Mouse (Mus musculus) urinary bladder, postnatal 25 days (tissue): ENCODE data around the gene Chaf1b.

ENCODE experiments used
- DNase-seq: peaks from one replicate; pipeline ENCODE4 v3.0.0; 2022; ENCODE audit warnings: low spot score

Chaf1b gene

DNA sequence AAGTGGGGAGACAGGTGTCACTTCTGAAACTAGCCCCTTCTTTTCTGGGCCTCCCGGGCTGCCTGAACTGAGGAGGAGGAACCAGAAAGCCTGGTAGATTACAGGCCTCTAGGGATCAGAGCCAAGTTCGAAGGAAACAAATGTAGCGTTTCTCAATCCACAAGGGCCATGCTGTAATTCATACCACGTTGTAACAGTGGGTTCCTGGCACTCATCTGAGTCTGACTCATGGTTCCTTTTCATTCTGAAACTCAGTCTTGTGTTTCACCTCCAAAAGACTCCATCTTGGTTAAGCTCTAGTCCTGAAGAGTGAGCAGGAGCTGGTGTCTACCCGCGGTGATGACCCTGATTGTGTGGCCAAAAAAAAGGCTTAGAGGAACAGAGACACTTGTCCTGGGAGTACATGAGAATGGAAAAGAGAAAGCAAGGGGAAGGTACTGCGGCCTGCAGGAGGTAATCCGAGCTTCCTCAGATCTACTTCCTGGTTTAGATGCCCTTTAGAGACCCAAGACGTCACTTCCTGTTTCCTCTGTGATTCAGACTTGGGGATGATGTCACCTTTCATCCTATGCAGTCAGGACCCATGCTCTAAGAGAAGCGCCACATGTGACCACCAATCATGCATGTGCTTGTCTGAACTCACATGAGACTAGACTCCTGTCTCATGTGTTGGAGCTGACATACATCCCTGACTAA lies 30.3 kb downstream of the Chaf1b start:
- no peak for DNase-seq

DNA sequence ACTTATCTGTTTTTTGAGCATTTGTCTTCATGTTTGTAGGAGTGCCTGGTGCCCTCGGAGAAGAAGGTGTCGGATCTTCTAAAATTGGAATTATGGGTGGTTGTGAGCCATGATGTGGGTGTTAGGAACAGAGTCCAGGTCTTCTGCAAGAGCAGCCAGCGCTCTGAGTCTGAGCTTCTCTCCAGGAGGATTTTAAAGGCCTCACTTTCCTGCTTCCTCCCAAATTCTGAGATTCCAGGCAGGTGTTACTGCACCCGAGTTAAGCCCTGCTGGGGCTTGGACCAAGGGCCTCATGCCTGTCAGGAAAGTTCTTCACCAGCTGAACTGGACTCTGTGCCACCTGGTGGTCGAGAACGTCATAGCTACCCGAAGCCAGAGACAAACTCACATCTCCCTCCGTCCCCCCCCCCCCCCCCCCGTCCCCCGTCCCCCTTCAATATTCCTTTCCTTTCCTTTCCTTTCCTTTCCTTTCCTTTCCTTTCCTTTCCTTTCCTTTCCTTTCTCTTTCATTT lies 31.7 kb downstream of the Chaf1b start:
- no peak for DNase-seq

DNA sequence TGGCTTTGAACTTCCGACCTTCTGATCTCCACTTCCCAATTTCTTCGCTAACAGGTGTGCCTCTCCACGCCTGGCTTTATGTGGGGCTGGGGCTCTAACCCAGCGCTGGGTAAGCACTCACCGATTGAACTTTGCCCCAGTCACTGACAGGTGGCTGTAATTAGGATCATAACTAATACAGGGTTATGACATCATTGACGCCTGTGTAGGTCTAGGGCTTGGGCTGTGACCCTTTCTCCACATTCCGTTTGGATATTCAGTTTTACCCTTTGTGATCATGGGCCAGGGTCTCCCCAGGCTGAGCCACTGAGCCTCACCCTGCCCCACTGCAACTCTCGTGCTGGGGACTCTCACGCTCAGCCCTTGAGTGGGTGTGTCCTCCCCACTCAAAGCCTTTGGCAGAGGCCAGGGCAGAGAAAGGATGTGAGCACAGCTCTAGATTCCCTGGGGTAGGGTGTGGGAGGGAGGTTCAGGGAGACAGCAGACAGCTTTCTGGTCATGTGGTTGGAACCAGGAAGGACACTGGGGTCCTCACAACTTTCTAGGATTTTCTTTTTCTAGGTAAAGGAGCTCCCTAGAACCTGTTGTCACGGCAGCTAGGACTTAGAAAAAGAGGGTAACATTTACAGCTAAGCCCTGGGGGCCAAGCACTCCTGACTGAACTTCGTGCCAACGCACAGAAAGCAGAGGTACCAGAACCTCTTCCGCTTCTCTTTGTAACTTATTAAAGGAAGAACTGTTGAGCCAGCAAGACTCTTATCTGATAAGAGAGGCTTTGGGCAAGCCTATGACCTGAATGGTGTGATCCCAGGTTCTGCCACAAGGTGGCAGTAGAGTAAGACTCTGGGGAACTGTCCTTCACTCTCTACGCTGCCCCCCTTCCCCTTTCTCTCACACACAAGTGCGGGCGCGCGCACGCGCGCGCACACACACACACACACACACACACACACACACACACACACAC lies 34.3 kb downstream of the Chaf1b start:
- DNase-seq: peak; percentile 84

- DNase-seq: no peak
Measured at GRCm38 (mm10) chr16:93918679-93919060, 35.0 kb downstream of the Chaf1b start.

DNA sequence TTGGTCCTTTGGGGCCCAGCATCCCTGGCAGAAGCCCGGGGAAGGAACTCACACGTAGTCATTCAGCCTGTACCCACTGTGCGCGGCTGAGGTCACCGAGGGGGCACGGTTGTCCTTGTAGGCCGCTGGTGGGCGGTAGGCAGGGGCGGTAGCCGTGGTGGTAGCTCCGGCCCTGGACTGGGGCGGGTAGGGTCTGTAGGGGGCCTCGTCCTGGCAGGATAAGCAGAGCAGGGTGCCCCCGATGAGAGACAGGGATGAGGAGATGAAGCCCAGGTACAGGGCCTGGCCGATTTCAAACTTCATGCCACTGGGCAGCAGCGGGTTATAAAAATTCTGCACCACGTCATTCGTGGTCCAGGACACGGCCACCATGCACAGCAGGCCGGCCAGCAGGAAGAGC lies 35.5 kb downstream of the Chaf1b start:
- DNase-seq: no peak

DNA sequence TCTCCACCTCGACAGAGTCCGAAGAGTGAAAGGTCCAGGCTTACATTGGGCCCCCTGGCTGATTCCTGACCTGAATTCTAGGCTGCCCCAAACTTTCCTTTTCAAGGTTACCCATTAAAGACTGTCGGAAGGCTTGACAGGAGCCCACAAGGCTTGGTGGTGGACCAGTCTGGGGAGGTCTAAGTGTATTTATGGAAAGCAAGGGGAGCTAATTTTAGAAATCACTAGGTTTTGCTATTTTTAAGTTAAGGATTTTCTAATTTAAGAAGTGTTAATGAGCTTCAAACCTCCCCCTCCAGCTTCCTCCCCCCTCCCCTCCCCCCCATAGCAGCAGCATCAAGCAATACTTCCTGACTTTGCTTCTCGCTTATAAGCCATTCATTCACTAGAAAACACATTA lies 37.0 kb downstream of the Chaf1b start:
- DNase-seq: no peak

GRCm38 (mm10) chr16:93922835-93923389 lies 39.2 kb downstream of the Chaf1b start:
- DNase-seq: no peak

DNA sequence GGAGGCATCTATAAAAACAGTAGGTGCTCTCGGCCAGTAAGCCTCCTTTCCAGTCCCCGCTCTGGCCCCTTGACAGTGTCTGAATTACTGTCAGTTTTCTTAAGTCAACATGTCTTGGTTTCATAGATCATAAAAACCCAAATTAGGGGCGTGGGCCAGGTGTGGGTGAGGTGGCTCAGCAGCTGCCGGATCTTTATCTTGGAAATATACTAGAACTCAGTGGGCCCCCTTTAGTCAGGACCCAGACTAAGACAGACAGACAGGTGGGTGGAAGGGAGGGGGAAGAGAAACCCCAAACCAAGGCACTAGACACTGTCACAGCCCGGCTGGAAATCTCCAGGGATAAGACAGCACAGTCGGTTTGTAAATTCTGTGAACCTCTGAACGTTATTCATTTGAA lies 40.1 kb downstream of the Chaf1b start:
- no peak for DNase-seq

GRCm38 (mm10) chr16:93925684-93926247 lies 42.1 kb downstream of the Chaf1b start:
- no peak for DNase-seq

DNA sequence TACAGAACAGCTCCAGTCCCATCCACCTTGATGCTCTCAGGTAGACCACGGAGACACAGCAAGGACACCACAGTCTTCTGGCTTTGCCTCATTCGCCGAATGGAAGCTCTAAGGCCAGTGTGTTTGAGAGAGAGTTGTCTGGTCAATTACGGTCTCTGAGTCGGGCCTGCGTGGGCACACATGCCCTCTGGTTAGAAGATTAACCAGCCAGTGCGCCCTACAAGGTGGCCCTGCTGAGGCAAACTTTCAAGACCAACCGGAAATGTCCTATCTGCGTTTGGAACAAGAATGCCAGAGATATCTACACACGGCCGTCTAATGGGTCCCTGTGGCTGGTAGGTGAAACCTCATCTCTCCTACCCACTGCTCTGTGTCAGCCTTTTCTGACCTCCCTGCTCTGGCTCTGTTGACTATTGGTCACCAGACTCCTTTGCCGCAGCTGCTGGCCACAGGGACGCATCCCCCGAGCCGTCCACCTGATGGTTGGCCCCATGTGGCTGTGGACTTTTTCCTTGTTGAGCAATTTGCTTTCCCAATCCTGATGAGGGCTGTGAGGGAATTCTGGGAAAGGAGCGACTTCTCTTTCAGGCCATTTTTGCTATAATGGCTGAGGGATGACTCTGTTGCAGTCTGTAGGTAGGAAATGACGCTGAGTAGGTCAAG lies 45.8 kb downstream of the Chaf1b start:
- DNase-seq: no peak

DNA sequence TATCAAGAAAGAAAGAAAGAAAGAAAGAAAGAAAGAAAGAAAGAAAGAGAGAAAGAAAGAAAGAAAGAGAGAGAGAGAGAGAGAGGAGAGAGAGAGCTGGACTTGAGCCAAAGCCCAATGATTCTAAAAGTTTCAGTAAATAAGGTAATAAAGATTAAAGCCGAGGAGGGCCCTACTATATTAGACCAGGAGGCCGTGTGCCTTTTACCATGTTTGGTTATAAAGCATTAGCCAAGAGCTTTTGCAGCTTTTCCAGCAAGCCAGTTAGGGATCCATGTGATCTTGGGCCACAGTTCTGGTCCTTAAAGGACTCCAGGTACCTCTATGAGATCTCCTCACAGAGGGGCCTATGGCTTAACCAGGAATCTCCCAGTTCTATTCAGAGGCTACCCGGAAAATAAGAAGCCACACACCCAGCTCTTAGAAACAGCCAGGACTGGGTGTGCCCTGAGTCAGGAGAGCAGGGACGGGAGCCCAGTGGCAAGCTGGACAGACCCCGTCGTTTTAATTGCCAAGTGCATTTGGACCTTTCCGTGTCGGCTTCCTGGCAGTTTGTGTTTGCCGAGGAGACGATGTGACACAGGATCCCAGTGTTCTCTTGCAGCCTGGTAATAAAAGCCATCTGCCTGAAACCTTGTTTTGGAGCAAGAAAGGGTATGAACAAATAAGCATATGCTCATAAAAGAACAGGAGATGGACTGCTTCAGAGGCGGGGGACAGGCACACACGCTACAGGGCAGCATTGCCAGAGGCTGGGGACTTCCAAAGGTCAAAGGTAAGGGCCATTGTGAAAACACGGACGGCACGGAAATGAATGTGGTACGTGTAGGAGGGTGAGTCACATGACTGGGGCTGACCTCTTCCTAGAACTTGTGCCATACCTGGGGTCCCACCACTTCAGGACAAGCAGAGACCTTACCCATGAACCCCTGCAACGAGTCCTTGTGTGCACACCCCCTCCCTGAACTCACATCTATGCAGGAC lies 48.8 kb downstream of the Chaf1b start:
- no peak for DNase-seq

DNA sequence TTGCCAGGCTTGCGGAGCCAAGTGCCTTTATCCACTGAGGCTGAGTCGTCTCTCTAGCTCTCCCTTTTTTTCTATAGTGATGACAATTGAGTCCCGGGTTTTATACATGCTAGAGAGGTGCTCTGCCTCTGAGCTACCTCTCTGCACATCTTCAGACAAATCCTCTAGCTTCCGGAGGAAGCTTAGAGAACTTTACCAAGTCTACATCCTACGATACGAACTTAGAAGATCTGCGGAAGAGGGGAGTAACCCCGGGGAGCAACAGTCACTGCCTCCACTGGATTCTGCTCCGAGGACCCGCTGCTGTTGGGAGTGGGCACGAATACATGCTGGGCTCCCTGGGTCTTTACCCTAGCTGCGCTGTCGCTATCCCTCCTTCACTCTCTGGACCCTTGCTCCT lies 50.9 kb downstream of the Chaf1b start:
- DNase-seq: no peak

GRCm38 (mm10) chr16:93935009-93935408 lies 51.3 kb downstream of the Chaf1b start:
- no peak for DNase-seq

- DNase-seq: peak; percentile 75
Measured at GRCm38 (mm10) chr16:93938400-93938846, 54.7 kb downstream of the Chaf1b start.

GRCm38 (mm10) chr16:93939961-93940360 lies 56.3 kb downstream of the Chaf1b start:
- DNase-seq: no peak

DNA sequence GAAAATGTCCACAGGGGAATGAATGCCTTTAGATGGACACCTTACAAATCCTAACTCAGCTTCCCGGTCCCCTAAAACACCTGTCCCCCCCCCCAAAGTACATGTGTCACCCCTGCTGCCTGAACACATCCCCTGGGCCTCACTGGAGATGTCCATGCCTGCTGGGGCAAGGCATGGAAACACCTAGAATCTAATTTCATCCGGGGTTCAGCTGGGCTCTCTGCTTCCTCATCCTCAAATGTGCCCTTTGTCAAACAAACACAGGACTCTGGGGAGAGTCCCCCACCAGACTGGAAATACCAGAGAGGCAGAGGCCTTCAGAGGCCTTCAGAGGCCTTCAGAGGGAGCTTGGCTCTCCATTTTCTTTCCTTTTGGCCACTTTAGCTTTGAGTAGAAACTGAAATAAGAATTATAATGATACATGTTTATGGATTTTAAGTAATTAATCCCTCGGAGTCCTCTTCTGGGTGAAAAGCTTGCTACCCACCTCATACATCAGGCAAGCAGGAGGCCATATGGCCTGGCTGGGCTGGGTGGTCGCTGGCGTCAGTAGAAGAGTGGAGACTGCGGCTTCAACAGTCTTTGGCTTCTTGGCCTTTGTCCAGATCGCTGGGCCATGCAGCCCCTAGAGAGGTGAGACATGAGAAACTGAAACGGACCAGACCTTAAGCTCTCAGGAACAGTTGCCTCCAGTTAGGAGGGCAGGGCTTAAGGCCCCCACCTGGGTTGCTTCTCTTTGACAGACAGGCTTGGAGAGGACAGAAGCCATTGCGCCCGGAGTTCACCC lies 58.3 kb downstream of the Chaf1b start:
- DNase-seq: no peak

- no peak for DNase-seq
Measured at GRCm38 (mm10) chr16:93942796-93943502, 59.2 kb downstream of the Chaf1b start.

DNA sequence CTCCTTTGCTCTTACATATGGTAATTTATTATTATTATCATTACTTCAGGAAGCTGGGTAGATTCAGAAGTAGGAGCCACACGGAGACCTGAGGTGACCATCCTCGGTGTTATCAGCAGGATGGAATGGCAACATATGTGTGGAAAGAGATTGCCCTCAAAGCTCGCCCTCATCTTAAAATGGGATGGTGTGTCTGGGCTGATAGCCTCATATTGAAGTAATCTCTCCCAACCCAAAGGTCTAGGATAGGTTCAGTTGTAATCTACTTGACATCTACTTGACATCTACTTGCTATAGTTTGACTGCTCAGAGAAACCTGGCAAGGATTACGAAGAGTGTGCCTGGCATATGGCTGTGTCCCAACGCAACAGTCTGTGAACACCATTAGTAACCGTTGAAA lies 60.6 kb downstream of the Chaf1b start:
- DNase-seq: no peak

DNA sequence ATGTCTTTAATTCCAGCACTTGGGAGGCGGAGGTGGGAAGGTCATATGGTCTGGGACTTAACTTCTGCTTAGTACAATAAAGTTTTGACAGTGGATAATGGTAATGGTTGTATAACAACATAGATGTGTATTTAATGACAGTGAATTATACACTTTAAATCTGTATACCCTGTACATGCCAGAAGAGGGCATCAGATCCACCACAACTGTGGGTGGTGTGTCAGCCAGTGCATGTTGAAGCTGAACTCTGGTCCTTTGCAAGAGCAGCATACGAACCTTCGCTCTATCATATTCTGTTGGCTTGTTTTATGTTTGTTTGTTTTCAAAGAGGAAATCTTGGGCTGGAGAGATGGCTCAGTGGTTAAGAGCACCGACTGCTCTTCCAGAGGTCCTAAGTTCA lies 63.7 kb downstream of the Chaf1b start:
- DNase-seq: no peak
